Mouse (Mus musculus) hindbrain, embryonic 11.5 days (tissue): Measurements from ENCODE around the gene Arxes1. TPM values are rescaled to one million over a fixed set of nuclear protein-coding genes. Genes with fewer than 3 reads are reported as not detected.
"Not testable (repeated sequence)": the region's sequence is repeated elsewhere in the genome, so short reads cannot be mapped to it uniquely, and the experiment has no call there.

Source experiments
- ATAC-seq: fragments of 200-750 bp; cut with Nextera tagmentation; 2 replicates; pipeline ENCODE4 v1.8.0; 2017; ENCODE audit warnings: mild to moderate bottlenecking, moderate TSS enrichment, moderate library complexity; ENCODE audit not compliant: low FRiP score
- DNase-seq: peaks from one replicate; pipeline ENCODE4 v3.0.0-alpha.2; 2015; ENCODE audit warnings: low spot score
- H3K27ac ChIP-seq: fragments of 300-500 bp; sonication (generic); 2 replicates; pipeline ENCODE4 v1.5.1; 2014; ENCODE audit warnings: mild to moderate bottlenecking, low read depth, low read length
- H3K27me3 ChIP-seq: fragments of 300-500 bp; sonication (generic); 2 replicates; pipeline ENCODE4 v1.6.1; 2014; ENCODE audit warnings: mild to moderate bottlenecking, low read length, moderate library complexity, mixed read lengths; ENCODE audit not compliant: control insufficient read depth, insufficient read depth
- H3K36me3 ChIP-seq: fragments of 300-500 bp; sonication (generic); 2 replicates; pipeline ENCODE4 v1.6.1; 2014; ENCODE audit warnings: mild to moderate bottlenecking, low read length, moderate library complexity, mixed read lengths; ENCODE audit not compliant: control insufficient read depth, insufficient read depth
- H3K4me1 ChIP-seq: fragments of 300-500 bp; sonication (generic); replicated peaks from 2 replicates; pipeline ENCODE4 v1.6.1; 2014; ENCODE audit warnings: low read length, mixed read lengths; ENCODE audit not compliant: control insufficient read depth, insufficient read depth
- H3K4me2 ChIP-seq: fragments of 300-500 bp; sonication (generic); replicated peaks from 2 replicates; pipeline ENCODE4 v1.6.1; 2014; ENCODE audit warnings: mild to moderate bottlenecking, low read depth, low read length
- H3K4me3 ChIP-seq: fragments of 300-500 bp; sonication (generic); 2 replicates; pipeline ENCODE4 v1.5.1; 2014; ENCODE audit warnings: low read depth, low read length
- H3K9ac ChIP-seq: fragments of 300-500 bp; sonication (generic); 2 replicates; pipeline ENCODE4 v1.6.1; 2014; ENCODE audit warnings: low read depth, low read length
- H3K9me3 ChIP-seq: fragments of 300-500 bp; sonication (generic); 2 replicates; pipeline ENCODE4 v1.6.1; 2016; ENCODE audit warnings: low read length; ENCODE audit not compliant: control insufficient read depth
- WGBS: fragments of 180-500 bp; shearing (Covaris S2); extraction: QIAGEN DNeasy Blood & Tissue Kit; methylation state at CpG from one replicate; pipeline ENCODE4 v1.1.7; 2014; 5-methylcytosine and 5-hydroxymethylcytosine counted together
- polyA plus RNA-seq: library from polyadenylated mRNA; unstranded; fragments of >200 nt; fragmentation: Nextera tagmentation; extraction: Ambion mirVana; gene quantifications from 2 replicates; pipeline ENCODE4 v1.2.1, GENCODE M21; 2014

Arxes1 gene
- polyA plus RNA-seq, 1 experiment from 2014 or later: 53.1 TPM

- Histone ChIP-seq H3K4me2 (no peak overlapping the region), H3K4me1 (no peaks in the 10 kb centered on the region), H3K36me3 (no peaks in the 10 kb centered on the region), H3K27ac (no peak overlapping the region), H3K27me3 (no peaks in the 10 kb centered on the region), H3K4me3 (no peak overlapping the region), H3K9me3 (no peaks in the 10 kb centered on the region), H3K9ac (no peak overlapping the region)
- ATAC-seq (no peak), DNase-seq (no peak)
- WGBS: 62% methylated on average over 1 of the region's 1 CpGs
Observed at GRCm38 (mm10) chrX:136030331-136030730, 2.8 kb upstream of the Arxes1 start.

- no peaks in the 10 kb centered on the region for H3K27me3 ChIP-seq
- no peak overlapping the region for H3K27ac ChIP-seq
- H3K4me2 ChIP-seq: no peak overlapping the region
- 67% methylated on average over 1 of the region's 1 CpGs for WGBS
- DNase-seq: no peak
- H3K36me3 ChIP-seq: no peaks in the 10 kb centered on the region
- no peaks in the 10 kb centered on the region for H3K9me3 ChIP-seq
- no peak for ATAC-seq
- no peaks in the 10 kb centered on the region for H3K4me1 ChIP-seq
- H3K4me3 ChIP-seq: no peak overlapping the region
- no peak overlapping the region for H3K9ac ChIP-seq
Observed at GRCm38 (mm10) chrX:136043726-136044125, 10.6 kb downstream of the Arxes1 start.

GRCm38 (mm10) chrX:136047528-136047927 lies 14.4 kb downstream of the Arxes1 start:
- H3K36me3 ChIP-seq: no peaks in the 10 kb centered on the region
- no peak overlapping the region for H3K4me2 ChIP-seq
- H3K9me3 ChIP-seq: no peaks in the 10 kb centered on the region
- H3K4me1 ChIP-seq: no peaks in the 10 kb centered on the region
- no peak for ATAC-seq
- no peak overlapping the region for H3K4me3 ChIP-seq
- no peak overlapping the region for H3K27ac ChIP-seq
- H3K27me3 ChIP-seq: no peaks in the 10 kb centered on the region
- 13% methylated on average over 5 of the region's 5 CpGs for WGBS
- DNase-seq: peak; percentile 76
- no peak overlapping the region for H3K9ac ChIP-seq

- Histone ChIP-seq H3K27ac (no peak overlapping the region), H3K4me1 (no peaks in the 10 kb centered on the region), H3K4me2 (no peak overlapping the region), H3K36me3 (no peaks in the 10 kb centered on the region), H3K9ac (no peak overlapping the region), H3K4me3 (no peak overlapping the region), H3K9me3 (no peaks in the 10 kb centered on the region), H3K27me3 (no peaks in the 10 kb centered on the region; the same call in 1 of the 2 replicates)
- ATAC-seq (no peak), DNase-seq (no peak)
- whole genome bisulfite sequencing: 85% methylated on average over 2 of the region's 2 CpGs
Observed at GRCm38 (mm10) chrX:136051219-136051618, 18.1 kb downstream of the Arxes1 start.

GRCm38 (mm10) chrX:136060698-136061097 lies 27.5 kb downstream of the Arxes1 start:
- no peak for DNase-seq
- H3K27me3 ChIP-seq: no peaks in the 10 kb centered on the region
- H3K27ac ChIP-seq: no peak overlapping the region
- WGBS: 77% methylated on average over 1 of the region's 1 CpGs
- H3K4me3 ChIP-seq: no peak overlapping the region
- H3K4me2 ChIP-seq: no peak overlapping the region
- H3K4me1 ChIP-seq: no peaks in the 10 kb centered on the region
- H3K9me3 ChIP-seq: no peaks in the 10 kb centered on the region
- no peak overlapping the region for H3K9ac ChIP-seq
- ATAC-seq: no peak
- no peaks in the 10 kb centered on the region for H3K36me3 ChIP-seq

- not testable (repeated sequence) for H3K4me1 ChIP-seq, H3K27me3 ChIP-seq, H3K36me3 ChIP-seq, H3K9me3 ChIP-seq
- H3K9ac ChIP-seq: peak overlapping the region; percentile 40
- peak overlapping the region; percentile 58; the same call in 1 of the 2 replicates for H3K27ac ChIP-seq
- H3K4me3 ChIP-seq: peak overlapping the region; percentile 45
- ATAC-seq (peak; percentile 86), DNase-seq (peak; percentile 69)
- H3K4me2 ChIP-seq: peak overlapping the region; percentile 12; the same call in 1 of the 2 replicates
- 16% methylated on average over 6 of the region's 48 CpGs for WGBS
Observed at GRCm38 (mm10) chrX:136067201-136067991, 34.2 kb downstream of the Arxes1 start.

GRCm38 (mm10) chrX:136068020-136068419 lies 34.9 kb downstream of the Arxes1 start, which contains the start of gene Bex2:
Gene Bex2 (minus strand): TSS chrX:136068236.
- not testable (repeated sequence) for H3K4me1 ChIP-seq, H3K36me3 ChIP-seq, DNase-seq, H3K9me3 ChIP-seq, H3K27me3 ChIP-seq
- peak; percentile 98 for ATAC-seq
- WGBS: no CpG with 5 or more reads among the region's 32 CpGs
- H3K27ac ChIP-seq: peak within 1 kb of the TSS; percentile 58; the same call in 1 of the 2 replicates
- H3K9ac ChIP-seq: peak within 1 kb of the TSS; percentile 40
- H3K4me2 ChIP-seq: peak within 1 kb of the TSS; percentile 12; the same call in 1 of the 2 replicates
- H3K4me3 ChIP-seq: peak within 1 kb of the TSS; percentile 45
